Mouse (Mus musculus) E14TG2a.4 (cell line): Measurements from ENCODE around the gene Pdgfa.

ENCODE experiments used
- H3K27me3 ChIP-seq: 2 replicates; pipeline ENCODE4 v1.6.1; 2014; ENCODE audit warnings: low read length, control low read depth; ENCODE audit not compliant: insufficient read depth
- H3K36me3 ChIP-seq: 2 replicates; pipeline ENCODE4 v1.6.1; 2014; ENCODE audit warnings: low read length, control low read depth; ENCODE audit not compliant: insufficient read depth
- H3K4me1 ChIP-seq: replicated peaks from 2 replicates; pipeline ENCODE4 v1.6.1; 2014; ENCODE audit warnings: low read depth, low read length, control low read depth
- H3K4me3 ChIP-seq: replicated peaks from 2 replicates; pipeline ENCODE4 v1.5.1; 2014; ENCODE audit warnings: mild to moderate bottlenecking, low read length
- H3K9me3 ChIP-seq: 2 replicates; pipeline ENCODE4 v1.6.1; 2014; ENCODE audit warnings: low read length, control low read depth
- CTCF ChIP-seq: conservative IDR thresholded peaks from 2 replicates; pipeline ENCODE4 v1.5.1; 2014; ENCODE audit warnings: low read length
- NANOG ChIP-seq: IDR thresholded peaks from 2 replicates; pipeline ENCODE4 v1.6.1; 2014; ENCODE audit warnings: borderline replicate concordance, low read length, mixed read lengths
- POU5F1 ChIP-seq: IDR thresholded peaks from 2 replicates; pipeline ENCODE4 v1.6.1; 2014; ENCODE audit warnings: low read length, borderline replicate concordance

Pdgfa gene

DNA sequence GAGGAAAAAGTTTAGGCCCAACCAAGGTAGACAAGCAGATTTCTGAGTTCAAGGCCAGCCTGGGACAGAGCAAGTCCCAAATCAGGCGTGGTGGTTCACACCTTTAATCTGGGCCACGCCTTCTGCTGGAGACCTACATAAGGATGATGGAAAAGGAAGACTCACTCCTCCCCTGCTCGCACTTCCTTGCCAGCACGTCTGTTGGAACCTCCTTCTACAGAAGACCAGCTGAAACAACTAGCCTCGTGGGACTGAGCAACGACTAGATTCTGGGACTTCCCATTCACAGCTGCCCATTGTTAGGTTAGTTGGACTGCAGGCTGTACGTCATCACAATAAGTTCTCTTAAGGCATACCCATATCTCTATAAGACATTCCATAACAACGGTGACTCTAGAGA lies 55.3 kb downstream of the Pdgfa start:
- H3K36me3 ChIP-seq, result no peaks in the 10 kb centered on the region
- no peak overlapping the region for H3K4me3 ChIP-seq
- peaks cover 12% of the 10 kb centered on the region for H3K4me1 ChIP-seq
- peaks cover 11% of the 10 kb centered on the region for H3K9me3 ChIP-seq
- TF ChIP-seq CTCF (no peak), POU5F1 (no peak), NANOG (no peak)
- H3K27me3 ChIP-seq, result peaks cover 46% of the 10 kb centered on the region

DNA sequence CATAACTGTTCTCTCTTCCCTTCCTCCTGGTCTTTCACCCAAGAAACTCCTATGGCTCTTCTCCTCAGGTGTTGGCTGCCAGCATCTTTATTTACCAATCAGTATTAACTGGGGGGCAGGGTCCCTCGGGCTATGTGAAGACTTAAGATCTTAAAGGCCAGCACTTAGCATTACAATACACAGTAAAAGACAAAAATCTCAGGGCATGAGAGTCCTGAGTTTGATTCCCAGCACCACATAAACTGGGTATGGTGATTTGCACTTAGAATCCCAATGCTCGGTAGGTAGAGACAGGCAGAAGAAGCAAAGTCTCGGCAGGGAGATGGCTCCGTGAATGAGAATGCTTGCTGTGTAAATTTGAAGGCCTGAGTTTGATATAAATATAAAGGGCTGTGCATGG lies 56.6 kb downstream of the Pdgfa start:
- Histone ChIP-seq H3K36me3 (no peaks in the 10 kb centered on the region), H3K4me3 (no peak overlapping the region), H3K27me3 (peaks cover 49% of the 10 kb centered on the region), H3K4me1 (peaks cover 15% of the 10 kb centered on the region), H3K9me3 (peaks cover 15% of the 10 kb centered on the region)
- TF ChIP-seq NANOG (no peak), CTCF (no peak), POU5F1 (no peak)

DNA sequence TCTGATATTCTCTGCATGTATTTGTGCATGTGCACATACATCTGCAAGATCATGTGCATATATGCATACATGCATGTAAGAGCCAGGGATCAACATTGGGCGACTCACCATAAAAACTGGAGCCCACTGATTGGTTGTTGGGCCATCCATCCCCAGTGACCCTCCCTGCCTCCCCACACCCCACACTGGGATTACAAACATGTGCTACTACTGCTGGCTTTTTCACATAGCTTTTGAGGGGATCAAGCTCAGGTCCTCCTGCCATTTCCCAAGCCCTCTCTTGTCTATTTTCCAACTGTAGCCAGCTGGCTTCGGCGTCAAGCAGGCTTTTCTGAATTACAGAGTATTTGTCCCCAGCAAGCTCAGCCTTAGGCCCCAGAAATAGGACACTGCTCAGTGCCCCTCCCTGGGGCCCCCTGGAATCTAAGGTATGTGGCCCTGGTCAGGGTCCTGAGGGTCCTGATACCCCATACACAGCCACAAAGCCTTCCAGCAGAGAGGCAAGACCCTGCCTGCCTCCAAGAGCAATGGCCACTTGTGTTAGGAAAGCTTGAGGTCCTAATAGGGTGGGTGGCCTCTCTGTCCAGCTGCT lies 58.5 kb downstream of the Pdgfa start:
- Histone ChIP-seq H3K4me1 (peaks cover 19% of the 10 kb centered on the region), H3K27me3 (peaks cover 51% of the 10 kb centered on the region), H3K36me3 (no peaks in the 10 kb centered on the region), H3K9me3 (peaks cover 19% of the 10 kb centered on the region), H3K4me3 (no peak overlapping the region)
- no peak for TF ChIP-seq NANOG
- no peak for TF ChIP-seq CTCF

DNA sequence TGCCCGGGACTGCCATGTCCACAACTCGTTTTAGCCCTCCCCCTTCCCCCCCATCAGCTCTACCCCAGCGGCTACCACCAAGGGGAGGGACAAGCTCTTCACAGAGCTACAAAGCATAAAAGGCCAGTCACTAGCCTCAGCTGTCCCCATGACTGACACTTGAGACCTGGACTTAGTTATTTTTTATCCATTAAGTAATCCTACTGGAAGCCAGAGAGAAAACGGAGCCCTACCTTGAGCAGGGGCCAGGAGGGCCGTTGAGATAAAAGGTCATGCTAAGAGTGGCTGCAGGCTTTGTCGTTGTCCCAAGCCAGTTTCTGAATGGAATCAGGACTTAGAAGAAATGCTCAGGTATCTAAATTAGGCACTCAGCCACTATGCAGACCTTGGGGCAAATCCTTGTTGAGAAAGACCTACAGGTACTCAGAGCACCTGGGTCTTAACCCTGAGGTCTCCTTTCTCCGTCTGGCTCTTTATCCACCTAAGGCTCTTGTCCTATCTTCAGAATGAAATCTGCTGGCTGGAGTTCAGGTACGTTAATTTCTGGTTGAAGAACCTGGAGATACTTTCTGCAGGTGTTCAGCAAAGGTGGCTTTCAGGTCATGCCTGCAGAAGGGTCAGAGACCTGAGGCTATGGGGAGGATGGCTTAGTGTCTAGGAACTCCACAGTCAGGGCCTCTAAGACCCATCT lies 60.6 kb downstream of the Pdgfa start:
- TF ChIP-seq NANOG (no peak), POU5F1 (no peak), CTCF (no peak)
- Histone ChIP-seq H3K36me3 (no peaks in the 10 kb centered on the region), H3K9me3 (peaks cover 15% of the 10 kb centered on the region), H3K27me3 (peaks cover 64% of the 10 kb centered on the region), H3K4me1 (peaks cover 34% of the 10 kb centered on the region), H3K4me3 (no peak overlapping the region)

DNA sequence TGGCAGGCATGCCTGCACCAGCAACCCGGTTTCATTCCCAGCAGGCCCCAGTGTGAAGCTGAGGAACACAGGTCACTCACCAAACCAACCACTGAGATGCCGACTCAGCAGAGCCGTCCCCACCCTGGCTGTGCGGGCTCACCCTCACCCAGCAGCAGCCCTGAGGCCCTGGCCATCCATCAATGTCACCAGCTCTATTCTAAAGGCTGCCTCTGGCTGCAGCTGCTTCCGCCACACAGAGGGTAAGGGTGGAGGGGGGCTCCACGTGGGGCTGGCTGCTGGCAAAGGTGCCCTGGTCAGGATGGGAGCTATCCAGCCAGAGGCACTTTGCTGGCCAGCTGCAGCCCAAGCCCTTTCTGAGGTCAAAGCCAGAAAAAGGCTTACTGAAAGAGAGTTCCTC lies 62.6 kb downstream of the Pdgfa start:
- no peak overlapping the region for H3K4me3 ChIP-seq
- H3K9me3 ChIP-seq, result peaks cover 15% of the 10 kb centered on the region
- TF ChIP-seq POU5F1 (no peak), CTCF (no peak), NANOG (no peak)
- peaks cover 81% of the 10 kb centered on the region for H3K27me3 ChIP-seq
- H3K4me1 ChIP-seq, result peaks cover 29% of the 10 kb centered on the region
- H3K36me3 ChIP-seq, result no peaks in the 10 kb centered on the region

DNA sequence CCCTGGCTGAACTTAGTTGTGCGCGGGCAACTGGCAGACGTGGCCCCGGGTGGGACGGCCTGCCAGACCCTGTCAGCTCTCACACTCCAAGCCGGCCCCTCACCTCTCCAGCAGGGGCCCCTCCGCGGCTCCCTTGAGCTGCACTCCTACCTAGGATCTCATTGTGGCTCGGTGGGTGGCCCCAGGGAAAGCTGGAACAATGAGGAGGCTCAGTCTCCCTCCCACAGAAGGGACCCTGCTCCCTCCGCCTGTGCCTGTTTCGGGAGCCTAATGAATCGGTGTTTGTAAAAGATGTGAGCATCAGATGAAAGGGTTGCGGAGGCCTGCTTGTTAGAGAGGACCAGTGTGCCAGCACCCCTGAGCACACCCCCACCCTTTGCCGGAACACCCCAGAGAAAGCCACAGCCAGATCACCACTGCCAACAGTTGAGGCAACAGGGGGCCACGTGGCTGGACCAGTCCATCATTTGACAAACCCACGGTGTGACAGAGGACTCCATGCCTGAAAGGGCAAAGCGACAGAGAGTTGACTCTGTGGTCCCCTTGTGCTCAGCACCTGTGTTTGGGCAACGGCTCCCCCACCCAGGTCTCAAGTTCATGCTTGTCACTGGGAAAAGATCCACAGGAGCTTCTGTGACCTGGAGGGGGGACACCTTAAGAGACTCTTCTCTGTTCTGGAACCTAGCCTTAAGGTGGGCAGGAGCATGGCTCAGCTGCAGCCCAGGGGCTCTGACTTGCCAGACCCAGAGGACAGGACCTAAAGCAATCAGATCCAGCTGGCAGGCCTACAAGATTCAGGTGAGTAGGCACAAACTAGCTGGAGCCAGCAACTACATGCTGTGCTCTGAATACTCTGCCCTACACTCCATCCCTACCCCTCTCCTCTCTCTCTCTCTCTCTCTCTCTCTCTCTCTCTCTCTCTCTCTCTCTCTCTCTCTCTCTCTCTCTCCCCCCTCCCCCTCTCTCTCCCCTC lies 64.4 kb downstream of the Pdgfa start:
- Histone ChIP-seq H3K4me3 (no peak overlapping the region), H3K27me3 (peaks cover 70% of the 10 kb centered on the region), H3K4me1 (peaks cover 39% of the 10 kb centered on the region), H3K9me3 (peaks cover 15% of the 10 kb centered on the region), H3K36me3 (no peaks in the 10 kb centered on the region)
- TF ChIP-seq CTCF (no peak), NANOG (no peak), POU5F1 (no peak)

DNA sequence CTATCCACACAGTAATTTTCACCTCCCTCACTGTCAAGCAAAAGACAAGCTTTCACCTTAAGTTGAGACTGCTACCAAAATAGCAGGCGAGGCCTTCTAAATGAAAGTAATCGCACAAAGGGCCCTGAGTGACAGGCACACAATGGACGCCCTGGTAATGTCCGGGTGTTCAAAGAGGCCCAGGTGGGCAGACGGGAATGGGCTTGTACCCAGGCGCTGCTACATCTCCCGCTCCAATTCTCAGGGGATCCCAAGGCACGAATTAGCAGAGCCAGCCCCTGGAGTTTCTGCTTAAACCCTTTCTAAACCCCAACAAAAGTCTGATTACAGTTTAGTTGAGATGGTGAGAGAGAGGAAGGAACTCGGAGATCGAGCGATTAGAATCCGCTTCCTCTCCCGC lies 65.3 kb downstream of the Pdgfa start:
- no peaks in the 10 kb centered on the region for H3K36me3 ChIP-seq
- TF ChIP-seq CTCF (no peak), NANOG (no peak), POU5F1 (no peak)
- H3K4me1 ChIP-seq, result peaks cover 39% of the 10 kb centered on the region
- peaks cover 70% of the 10 kb centered on the region for H3K27me3 ChIP-seq
- no peak overlapping the region for H3K4me3 ChIP-seq
- peaks cover 15% of the 10 kb centered on the region for H3K9me3 ChIP-seq

DNA sequence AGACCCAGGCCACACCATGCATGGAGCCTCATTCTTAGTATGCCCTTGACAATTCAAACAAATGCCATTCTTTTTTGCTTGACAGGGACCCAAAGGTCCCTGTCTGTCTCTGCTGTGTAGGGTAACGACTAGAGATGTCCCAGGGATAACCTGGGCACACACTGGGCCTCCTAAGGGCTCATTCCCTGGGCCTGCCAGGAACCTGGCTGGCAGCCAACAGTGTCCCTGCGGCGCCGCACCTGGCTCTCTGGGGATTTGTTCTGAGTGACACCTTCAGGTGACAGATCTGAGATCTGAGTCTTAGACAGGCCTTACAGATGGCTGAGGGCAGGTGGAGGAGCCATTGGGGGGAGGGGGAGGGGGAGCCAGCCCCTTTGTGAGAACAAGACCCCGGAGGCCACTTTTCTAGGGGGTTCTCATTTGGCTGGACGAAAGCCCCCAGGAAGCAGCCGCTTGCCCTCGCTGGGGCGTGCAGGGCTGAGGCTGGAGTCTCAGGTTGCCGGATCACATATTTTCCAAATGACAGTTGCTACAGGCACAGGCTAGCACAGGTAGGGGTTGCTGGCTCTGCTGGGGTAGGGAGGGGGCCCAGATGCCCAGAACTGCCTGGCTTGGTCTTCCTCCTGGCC lies 67.2 kb downstream of the Pdgfa start:
- TF ChIP-seq CTCF, result no peak
- TF ChIP-seq NANOG, result no peak
- TF ChIP-seq POU5F1, result no peak
- Histone ChIP-seq H3K9me3 (peaks cover 5% of the 10 kb centered on the region), H3K4me3 (no peak overlapping the region), H3K36me3 (no peaks in the 10 kb centered on the region), H3K4me1 (peaks cover 33% of the 10 kb centered on the region), H3K27me3 (peaks cover 61% of the 10 kb centered on the region)
